Mouse (Mus musculus) CH12.LX (cell line): ENCODE measurements around the gene Kcnj11. TPM values are rescaled to one million over a fixed set of nuclear protein-coding genes. Genes with fewer than 3 reads are reported as not detected.

Source experiments
- DNase-seq: peaks from one replicate; pipeline ENCODE4 v3.0.0-alpha.2; 2013; ENCODE audit errors: extremely low read depth
- H3K27ac ChIP-seq: 2 replicates; pipeline ENCODE4 v1.5.1; 2012; ENCODE audit warnings: low read depth, mild to moderate bottlenecking, control low read depth, moderate library complexity; ENCODE audit not compliant: insufficient read depth
- H3K27me3 ChIP-seq: replicated peaks from 2 replicates; pipeline ENCODE3; 2012; ENCODE audit warnings: inconsistent platforms
- H3K36me3 ChIP-seq, 2 experiments: replicated peaks in 1 of 2; 2 replicates each; pipeline versions ENCODE3 to v1.6.1; 2012; ENCODE audit warnings: inconsistent platforms in 1 of 2, low read length in 1 of 2, mild to moderate bottlenecking in 1 of 2, mixed read lengths in 1 of 2, moderate library complexity in 1 of 2; ENCODE audit not compliant: control insufficient read depth in 1 of 2, insufficient read depth in 1 of 2
- H3K4me1 ChIP-seq, 2 experiments: 2 replicates each; pipeline ENCODE4 v1.6.1; 2012; ENCODE audit warnings: inconsistent platforms in 1 of 2, moderate library complexity in 1 of 2; ENCODE audit not compliant: insufficient read depth in 2 of 2, control insufficient read depth in 1 of 2
- H3K4me2 ChIP-seq: 2 replicates; pipeline ENCODE4 v1.6.1; 2012; ENCODE audit warnings: low read depth, mild to moderate bottlenecking, control low read depth; ENCODE audit not compliant: poor library complexity, insufficient read depth, severe bottlenecking
- H3K4me3 ChIP-seq, 3 experiments: fragments of 150-350 bp in 1 of 3; sonication (generic) in 1 of 3; replicated peaks in 1 of 3; 2 replicates each; pipeline versions ENCODE3 to v1.5.1; 2011 to 2012; ENCODE audit warnings: low read depth in 2 of 3, low read length in 2 of 3, mild to moderate bottlenecking in 2 of 3, moderate library complexity in 2 of 3, control low read depth in 1 of 3, improper control_type of control experiment in 1 of 3, inconsistent platforms in 1 of 3, mixed read lengths in 1 of 3; ENCODE audit not compliant: poor library complexity in 1 of 3
- H3K79me2 ChIP-seq: replicated peaks from 2 replicates; pipeline ENCODE4 v1.6.1; 2012; ENCODE audit warnings: mild to moderate bottlenecking, moderate library complexity; ENCODE audit not compliant: control insufficient read depth, poor library complexity, insufficient read depth, severe bottlenecking; ENCODE audit errors: extremely low read depth
- H3K9ac ChIP-seq: 2 replicates; pipeline ENCODE4 v1.6.1; 2012; ENCODE audit warnings: low read depth, mild to moderate bottlenecking, control low read depth, moderate library complexity; ENCODE audit not compliant: insufficient read depth
- H3K9me3 ChIP-seq: replicated peaks from 2 replicates; pipeline ENCODE3; 2012; ENCODE audit warnings: low read length, inconsistent platforms, mixed read lengths
- BHLHE40 ChIP-seq: IDR thresholded peaks from 2 replicates; pipeline ENCODE4 v1.6.1; 2011; ENCODE audit warnings: mild to moderate bottlenecking, low read depth, low read length, improper control_type of control experiment
- CHD2 ChIP-seq: IDR thresholded peaks from 2 replicates; pipeline ENCODE4 v1.6.1; 2011; ENCODE audit warnings: low read length, improper control_type of control experiment
- EP300 ChIP-seq: IDR thresholded peaks from 2 replicates; pipeline ENCODE4 v1.6.1; 2011; ENCODE audit warnings: low read length, improper control_type of control experiment
- JUND ChIP-seq: conservative IDR thresholded peaks from 2 replicates; pipeline ENCODE4 v1.6.1; 2011; ENCODE audit warnings: low read depth, low read length, improper control_type of control experiment
- KAT2A ChIP-seq: IDR thresholded peaks from 2 replicates; pipeline ENCODE4 v1.6.1; 2012; ENCODE audit warnings: low read length, improper control_type of control experiment, inconsistent platforms; ENCODE audit not compliant: insufficient replicate concordance
- MAFK ChIP-seq: IDR thresholded peaks from 2 replicates; pipeline ENCODE4 v1.6.1; 2011; ENCODE audit warnings: low read length, improper control_type of control experiment; ENCODE audit not compliant: insufficient replicate concordance
- MAX ChIP-seq: IDR thresholded peaks from 2 replicates; pipeline ENCODE4 v1.6.1; 2011; ENCODE audit warnings: low read length, improper control_type of control experiment
- MEF2A ChIP-seq: IDR thresholded peaks from 2 replicates; pipeline ENCODE4 v1.6.1; 2014; ENCODE audit warnings: low read depth, mild to moderate bottlenecking, inconsistent platforms, low read length, improper control_type of control experiment, borderline replicate concordance
- MYC ChIP-seq: IDR thresholded peaks from 2 replicates; pipeline ENCODE4 v1.6.1; 2011; ENCODE audit warnings: low read depth, mild to moderate bottlenecking, improper control_type of control experiment, low read length
- NELFE ChIP-seq: IDR thresholded peaks from 2 replicates; pipeline ENCODE4 v1.6.1; 2011; ENCODE audit warnings: low read depth, low read length, improper control_type of control experiment
- NRF1 ChIP-seq: IDR thresholded peaks from 2 replicates; pipeline ENCODE4 v1.6.1; 2014; ENCODE audit warnings: low read depth, mild to moderate bottlenecking, inconsistent platforms, low read length, improper control_type of control experiment, moderate library complexity
- PAX5 ChIP-seq: IDR thresholded peaks from 2 replicates; pipeline ENCODE4 v1.6.1; 2012; ENCODE audit warnings: low read length, inconsistent platforms, mixed read lengths
- POLR2A ChIP-seq: IDR thresholded peaks from 2 replicates; pipeline ENCODE4 v1.6.1; 2011; ENCODE audit warnings: low read depth, mild to moderate bottlenecking, improper control_type of control experiment, low read length
- RAD21 ChIP-seq: IDR thresholded peaks from 2 replicates; pipeline ENCODE4 v1.6.1; 2011; ENCODE audit warnings: low read depth, mild to moderate bottlenecking, low read length, improper control_type of control experiment, moderate library complexity
- SIN3A ChIP-seq: IDR thresholded peaks from 2 replicates; pipeline ENCODE4 v1.6.1; 2012; ENCODE audit warnings: low read length, improper control_type of control experiment, inconsistent platforms
- TBP ChIP-seq: conservative IDR thresholded peaks from 2 replicates; pipeline ENCODE4 v1.6.1; 2011; ENCODE audit warnings: low read depth, low read length, improper control_type of control experiment
- TCF12 ChIP-seq: IDR thresholded peaks from 2 replicates; pipeline ENCODE4 v1.6.1; 2014; ENCODE audit warnings: low read depth, mild to moderate bottlenecking, inconsistent platforms, low read length, improper control_type of control experiment
- UBTF ChIP-seq: IDR thresholded peaks from 2 replicates; pipeline ENCODE4 v1.6.1; 2012; ENCODE audit warnings: low read depth, mild to moderate bottlenecking, inconsistent platforms, low read length, improper control_type of control experiment, moderate library complexity
- USF2 ChIP-seq: conservative IDR thresholded peaks from 2 replicates; pipeline ENCODE4 v1.6.1; 2011; ENCODE audit warnings: low read depth, low read length, improper control_type of control experiment
- ZC3H11A ChIP-seq: IDR thresholded peaks from 2 replicates; pipeline ENCODE4 v1.6.1; 2012; ENCODE audit warnings: low read depth, mild to moderate bottlenecking, inconsistent platforms, low read length, improper control_type of control experiment
- dilution Hi-C: fragments of 300-500 bp; cut with MboI; formaldehyde crosslinking; loops from 2 replicates; pipeline ENCODE4 v1.14.3; 2020; ENCODE audit warnings: low sequenced_read_pairs; ENCODE audit not compliant: extremely low pct_unique_long_range_greater_than_20kb, extremely low pct_ligation_motif_present
- in situ Hi-C: fragments of 300-500 bp; cut with MboI; formaldehyde crosslinking; loops from 3 replicates; pipeline ENCODE4 v1.14.3; 2019; ENCODE audit warnings: low sequenced_read_pairs, low pct_ligation_motif_present, low pct_unique_long_range_greater_than_20kb, mixed read lengths
- polyA plus RNA-seq: library from polyadenylated mRNA; unstranded; fragments of >175 nt; gene quantifications from 2 replicates; pipeline ENCODE4 v1.2.1, GENCODE M21; 2012; ENCODE audit warnings: low read depth; ENCODE audit not compliant: insufficient read length
- total RNA-seq, 2 experiments: library from RNA; depleted of rRNA; stranded (reverse); fragments of 300-350 nt in 1 of 2; fragments of >200 nt in 1 of 2; gene quantifications; 2 replicates each; pipeline ENCODE4 v1.2.3; 2012 to 2014

Gene Kcnj11
- total and polyA plus RNA-seq, 3 experiments, result not detected

GRCm38 (mm10) chr7:46044106-46044505 lies 56.5 kb downstream of the Kcnj11 start:
- no peaks in the 10 kb centered on the region for H3K27me3 ChIP-seq
- H3K36me3 ChIP-seq, result peaks cover 75 to 89% of the 10 kb centered on the region in 2 experiments
- H3K9me3 ChIP-seq, result no peaks in the 10 kb centered on the region
- no peaks in the 10 kb centered on the region for H3K4me1 ChIP-seq
- H3K27ac ChIP-seq, result no peak overlapping the region
- in situ Hi-C loops (no loop called here), dilution Hi-C loops (no loop called here)
- TF ChIP-seq USF2 (no peak), MEF2A (no peak), JUND (no peak), MAX (no peak), EP300 (no peak), NELFE (no peak), UBTF (no peak), TCF12 (no peak), MYC (no peak), TBP (no peak), SIN3A (no peak), PAX5 (no peak), KAT2A (no peak), POLR2A (no peak), NRF1 (no peak), ZC3H11A (no peak), MAFK (no peak), CHD2 (no peak), BHLHE40 (no peak), RAD21 (no peak)
- DNase-seq, result no peak
- H3K4me2 ChIP-seq, result no peak overlapping the region
- H3K9ac ChIP-seq, result no peak overlapping the region
- no peak overlapping the region for H3K4me3 ChIP-seq
- no peaks in the 10 kb centered on the region for H3K79me2 ChIP-seq

Other genes with a start within 250 kb of the Kcnj11 start
- gene Kdelr1, start 228.0 kb downstream of the Kcnj11 start, total RNA-seq (2012; rRNA removed), result 59.7 and 60.8 TPM in 2 replicates
- 61.5 and 66.9 TPM in 2 replicates for gene Kdelr1, start 228.0 kb downstream of the Kcnj11 start, total RNA-seq (2014; rRNA removed)
- 72.8 and 80.5 TPM in 2 replicates for gene Kdelr1, start 228.0 kb downstream of the Kcnj11 start, polyA plus RNA-seq
- 0.04 TPM in 1 of 2 replicates, not detected in the other for gene Grin2d, start 222.4 kb downstream of the Kcnj11 start, total RNA-seq (2012; rRNA removed)
- not detected in 2 replicates for gene Grin2d, start 222.4 kb downstream of the Kcnj11 start, total RNA-seq (2014; rRNA removed)
- 0.07 TPM in 1 of 2 replicates, not detected in the other for gene Grin2d, start 222.4 kb downstream of the Kcnj11 start, polyA plus RNA-seq
- not detected in 2 replicates for gene Syngr4, start 204.1 kb downstream of the Kcnj11 start, total RNA-seq (2012; rRNA removed)
- not detected in 2 replicates for gene Syngr4, start 204.1 kb downstream of the Kcnj11 start, total RNA-seq (2014; rRNA removed)
- gene Syngr4, start 204.1 kb downstream of the Kcnj11 start, polyA plus RNA-seq, result not detected in 2 replicates
- gene Tmem143, start 203.8 kb downstream of the Kcnj11 start, total RNA-seq (2012; rRNA removed), result 9.4 and 14.6 TPM in 2 replicates
- 12.8 and 14.2 TPM in 2 replicates for gene Tmem143, start 203.8 kb downstream of the Kcnj11 start, total RNA-seq (2014; rRNA removed)
- gene Tmem143, start 203.8 kb downstream of the Kcnj11 start, polyA plus RNA-seq, result 7.2 and 8.8 TPM in 2 replicates
- 18.8 and 24.7 TPM in 2 replicates for gene Emp3, start 179.4 kb downstream of the Kcnj11 start, total RNA-seq (2012; rRNA removed)
- gene Emp3, start 179.4 kb downstream of the Kcnj11 start, total RNA-seq (2014; rRNA removed), result 49.7 and 56.6 TPM in 2 replicates
- 125 and 135 TPM in 2 replicates for gene Emp3, start 179.4 kb downstream of the Kcnj11 start, polyA plus RNA-seq
- gene Ccdc114, start 176.7 kb downstream of the Kcnj11 start, total RNA-seq (2012; rRNA removed), result not detected in 2 replicates
- not detected in 2 replicates for gene Ccdc114, start 176.7 kb downstream of the Kcnj11 start, total RNA-seq (2014; rRNA removed)
- gene Ccdc114, start 176.7 kb downstream of the Kcnj11 start, polyA plus RNA-seq, result 0.11 TPM in 1 of 2 replicates, not detected in the other
- 9.0 and 10.5 TPM in 2 replicates for gene Abcc6, start 70.5 kb downstream of the Kcnj11 start, total RNA-seq (2012; rRNA removed)
- 2.2 and 7.8 TPM in 2 replicates for gene Abcc6, start 70.5 kb downstream of the Kcnj11 start, total RNA-seq (2014; rRNA removed)
- gene Abcc6, start 70.5 kb downstream of the Kcnj11 start, polyA plus RNA-seq, result 6.4 and 7.4 TPM in 2 replicates
- 89.6 and 102 TPM in 2 replicates for gene Nomo1, start 67.1 kb downstream of the Kcnj11 start, total RNA-seq (2012; rRNA removed)
- gene Nomo1, start 67.1 kb downstream of the Kcnj11 start, total RNA-seq (2014; rRNA removed), result 41.9 and 43.4 TPM in 2 replicates
- gene Nomo1, start 67.1 kb downstream of the Kcnj11 start, polyA plus RNA-seq, result 97.8 and 103 TPM in 2 replicates
- gene Abcc8, start 79.3 kb upstream of the Kcnj11 start, total RNA-seq (2012; rRNA removed), result not detected in 2 replicates
- not detected in 2 replicates for gene Abcc8, start 79.3 kb upstream of the Kcnj11 start, total RNA-seq (2014; rRNA removed)
- gene Abcc8, start 79.3 kb upstream of the Kcnj11 start, polyA plus RNA-seq, result not detected in 2 replicates
- gene Ush1c, start 137.7 kb upstream of the Kcnj11 start, total RNA-seq (2012; rRNA removed), result not detected in 2 replicates
- not detected in 2 replicates for gene Ush1c, start 137.7 kb upstream of the Kcnj11 start, total RNA-seq (2014; rRNA removed)
- not detected in 2 replicates for gene Ush1c, start 137.7 kb upstream of the Kcnj11 start, polyA plus RNA-seq
- under 0.01 and 0.04 TPM in 2 replicates for gene Otog, start 140.2 kb upstream of the Kcnj11 start, total RNA-seq (2012; rRNA removed)
- not detected in 2 replicates for gene Otog, start 140.2 kb upstream of the Kcnj11 start, total RNA-seq (2014; rRNA removed)
- not detected in 2 replicates for gene Otog, start 140.2 kb upstream of the Kcnj11 start, polyA plus RNA-seq